Mouse (Mus musculus): ENCODE data around the gene Hectd2. TPM values are rescaled to one million over a fixed set of nuclear protein-coding genes. Genes with fewer than 3 reads are reported as not detected.
A peak's percentile ranks its signal among the peaks of the same experiment; 100 is the strongest.

The Hectd2 gene
- polyA plus RNA-seq, 1 experiment from 2014 or later = 0.48 TPM

DNA sequence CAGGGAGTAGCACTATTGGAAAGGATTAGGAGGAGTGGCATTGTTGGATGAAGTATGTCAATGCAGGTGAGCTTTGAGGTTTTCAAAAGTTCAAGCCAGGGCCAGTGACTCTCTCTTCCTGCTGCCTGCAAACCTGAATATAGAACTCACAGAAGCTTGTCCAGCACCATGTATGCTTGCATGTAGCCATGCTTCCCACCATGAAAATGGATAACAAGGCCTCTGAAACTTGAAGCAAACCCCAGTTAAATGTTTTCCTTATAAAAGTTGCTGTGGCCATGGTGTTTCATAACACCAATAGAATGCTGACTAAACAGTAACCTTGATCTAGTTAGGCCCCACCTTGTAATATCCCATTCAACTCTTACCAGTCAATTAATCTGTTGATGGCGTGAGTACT, 27.7 kb downstream of the Hectd2 start:
- 67% methylated on average over 1 of the region's 1 CpGs for WGBS (ENCODE audit: insufficient replicate concordance)
- no peak for ATAC-seq (ENCODE audit: low read depth)
- Histone ChIP-seq H3K4me1 (ENCODE audit: control insufficient read depth, low read depth, low read length) (no peaks in the 10 kb centered on the region), H3K9ac (ENCODE audit: low read depth, low read length) (no peak overlapping the region), H3K27ac (ENCODE audit: low read length) (no peak overlapping the region), H3K4me2 (ENCODE audit: low read depth, low read length) (no peak overlapping the region), H3K36me3 (ENCODE audit: control insufficient read depth, insufficient read depth) (no peaks in the 10 kb centered on the region), H3K9me3 (replicated peaks; ENCODE audit: control insufficient read depth, low read length) (no peaks in the 10 kb centered on the region), H3K4me3 (ENCODE audit: low read depth, low read length) (no peak overlapping the region), H3K27me3 (ENCODE audit: control insufficient read depth, insufficient read depth, low read depth, low read length) (no peaks in the 10 kb centered on the region)

DNA sequence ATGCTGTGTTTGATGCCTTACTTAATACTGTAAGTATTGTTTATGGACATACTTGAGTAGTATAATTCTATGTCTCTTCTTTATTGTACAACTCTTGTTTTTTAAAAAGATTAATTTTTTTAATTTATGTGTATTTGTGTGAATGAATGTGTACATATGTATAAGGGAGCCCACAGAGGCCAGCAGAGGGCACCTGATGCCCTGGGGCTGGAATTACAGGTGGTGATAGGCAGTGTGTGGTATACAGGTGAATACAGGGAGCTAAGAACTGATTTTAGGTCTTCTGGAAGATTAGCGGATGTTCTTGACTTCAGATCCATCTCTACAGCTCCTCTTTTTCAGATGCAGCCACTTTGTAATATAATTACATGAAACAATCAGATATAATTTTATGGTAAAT, 31.1 kb downstream of the Hectd2 start:
- Histone ChIP-seq H3K4me2 (ENCODE audit: low read depth, low read length) (no peak overlapping the region), H3K27me3 (ENCODE audit: control insufficient read depth, insufficient read depth, low read depth, low read length) (no peaks in the 10 kb centered on the region), H3K9ac (ENCODE audit: low read depth, low read length) (no peak overlapping the region), H3K36me3 (ENCODE audit: control insufficient read depth, insufficient read depth) (no peaks in the 10 kb centered on the region), H3K4me1 (ENCODE audit: control insufficient read depth, low read depth, low read length) (no peaks in the 10 kb centered on the region), H3K27ac (ENCODE audit: low read length) (no peak overlapping the region), H3K9me3 (replicated peaks; ENCODE audit: control insufficient read depth, low read length) (no peaks in the 10 kb centered on the region), H3K4me3 (ENCODE audit: low read depth, low read length) (no peak overlapping the region)
- no peak for ATAC-seq (ENCODE audit: low read depth)
- 63% methylated on average over 1 of the region's 1 CpGs for WGBS (ENCODE audit: insufficient replicate concordance)

DNA sequence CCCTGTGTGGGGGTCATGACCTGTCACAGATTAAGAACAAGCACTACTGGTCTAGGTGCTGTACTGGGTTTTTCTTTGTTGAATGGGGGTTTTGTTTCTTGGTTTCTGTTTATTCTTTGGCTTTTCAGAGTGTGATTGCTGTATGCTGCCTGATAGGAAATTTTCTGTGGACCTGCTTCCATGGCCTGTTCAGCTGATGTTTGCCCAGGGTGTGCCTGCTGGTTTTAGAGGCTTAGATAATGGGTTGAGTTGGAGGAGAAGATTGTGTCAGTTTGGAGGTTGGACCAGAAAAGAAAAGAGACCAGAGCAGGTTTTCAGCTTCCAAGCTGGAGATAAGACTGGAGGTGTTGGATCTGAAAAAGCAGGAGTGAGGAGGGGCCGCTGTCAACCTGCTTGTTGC, 40.0 kb downstream of the Hectd2 start:
- Histone ChIP-seq H3K4me3 (ENCODE audit: low read depth, low read length) (no peak overlapping the region), H3K9ac (ENCODE audit: low read depth, low read length) (no peak overlapping the region), H3K27me3 (ENCODE audit: control insufficient read depth, insufficient read depth, low read depth, low read length) (no peaks in the 10 kb centered on the region), H3K27ac (ENCODE audit: low read length) (no peak overlapping the region), H3K4me1 (ENCODE audit: control insufficient read depth, low read depth, low read length) (no peaks in the 10 kb centered on the region), H3K36me3 (ENCODE audit: control insufficient read depth, insufficient read depth) (no peaks in the 10 kb centered on the region), H3K4me2 (ENCODE audit: low read depth, low read length) (no peak overlapping the region), H3K9me3 (replicated peaks; ENCODE audit: control insufficient read depth, low read length) (no peaks in the 10 kb centered on the region)
- 64% methylated on average over 1 of the region's 1 CpGs for WGBS (ENCODE audit: insufficient replicate concordance)
- ATAC-seq (ENCODE audit: low read depth) = no peak

DNA sequence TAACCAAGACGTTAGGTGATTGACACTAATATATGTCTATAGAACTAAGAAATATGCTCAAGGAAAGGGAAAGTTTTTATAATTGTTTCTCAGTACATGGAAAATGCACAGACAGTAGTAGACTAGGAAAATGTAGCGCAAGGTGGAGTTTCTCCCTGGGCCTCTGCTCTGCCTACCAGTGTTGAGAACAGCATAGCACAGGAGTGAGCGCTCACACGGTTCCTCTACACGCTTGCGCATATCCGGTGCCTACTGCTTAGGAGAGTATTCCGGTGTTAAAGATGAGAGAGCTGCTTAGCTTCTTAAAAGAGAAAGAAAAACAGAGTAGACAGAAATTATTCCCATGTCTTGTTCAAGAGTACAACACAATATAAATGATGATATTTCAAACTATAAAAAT, 47.4 kb downstream of the Hectd2 start:
- Histone ChIP-seq H3K4me3 (ENCODE audit: low read depth, low read length) (no peak overlapping the region), H3K27ac (ENCODE audit: low read length) (no peak overlapping the region), H3K9ac (ENCODE audit: low read depth, low read length) (no peak overlapping the region), H3K4me1 (ENCODE audit: control insufficient read depth, low read depth, low read length) (no peaks in the 10 kb centered on the region), H3K4me2 (ENCODE audit: low read depth, low read length) (no peak overlapping the region), H3K27me3 (ENCODE audit: control insufficient read depth, insufficient read depth, low read depth, low read length) (no peaks in the 10 kb centered on the region), H3K36me3 (ENCODE audit: control insufficient read depth, insufficient read depth) (no peaks in the 10 kb centered on the region), H3K9me3 (replicated peaks; ENCODE audit: control insufficient read depth, low read length) (no peaks in the 10 kb centered on the region)
- 87% methylated on average over 8 of the region's 8 CpGs for WGBS (ENCODE audit: insufficient replicate concordance)
- ATAC-seq (ENCODE audit: low read depth) = no peak

DNA sequence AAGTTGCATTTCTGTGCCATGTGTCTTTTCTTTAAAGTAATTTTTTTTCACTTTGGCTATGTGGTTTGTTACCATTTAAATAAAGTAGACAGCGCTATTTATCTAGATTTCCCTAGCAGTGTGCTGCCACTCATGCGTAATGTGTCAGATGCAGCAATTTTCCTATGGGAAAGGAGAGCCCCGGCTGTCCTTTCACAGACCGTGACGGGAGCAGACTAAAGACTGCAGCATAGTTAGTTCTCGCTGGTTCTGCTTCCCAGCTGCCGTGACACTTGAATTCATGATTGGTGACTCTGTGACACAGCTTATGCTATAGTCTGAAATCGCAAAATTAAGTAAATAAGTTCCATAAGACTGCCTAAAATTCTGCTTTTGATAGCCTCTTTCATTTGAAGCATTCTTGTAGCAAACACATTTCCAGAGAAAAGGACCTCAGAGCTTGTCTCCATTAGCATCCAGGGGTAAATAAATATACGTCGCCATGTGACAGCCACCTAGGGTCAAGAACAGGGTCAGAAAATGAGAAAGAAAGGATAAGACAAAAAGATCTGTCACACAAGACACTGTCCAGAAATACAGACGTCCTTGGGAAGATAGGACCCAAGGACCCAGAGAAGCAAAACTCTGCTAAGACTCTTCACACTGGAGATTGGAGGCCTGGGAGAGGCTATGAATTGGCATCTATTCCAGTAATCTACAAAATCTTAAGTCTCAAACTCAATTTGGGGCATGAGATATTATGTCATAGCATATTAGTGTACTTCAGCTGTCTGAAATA, 48.3 kb downstream of the Hectd2 start:
- no peak overlapping the region for H3K9ac ChIP-seq (ENCODE audit: low read depth, low read length)
- H3K27me3 ChIP-seq (ENCODE audit: control insufficient read depth, insufficient read depth, low read depth, low read length) = no peaks in the 10 kb centered on the region
- no peak overlapping the region for H3K4me3 ChIP-seq (ENCODE audit: low read depth, low read length)
- no peaks in the 10 kb centered on the region for H3K4me1 ChIP-seq (ENCODE audit: control insufficient read depth, low read depth, low read length)
- 71% methylated on average over 11 of the region's 11 CpGs for WGBS (ENCODE audit: insufficient replicate concordance)
- H3K4me2 ChIP-seq (ENCODE audit: low read depth, low read length) = no peak overlapping the region
- no peaks in the 10 kb centered on the region for H3K9me3 ChIP-seq (replicated peaks; ENCODE audit: control insufficient read depth, low read length)
- no peak for ATAC-seq (ENCODE audit: low read depth)
- no peak overlapping the region for H3K27ac ChIP-seq (ENCODE audit: low read length)
- H3K36me3 ChIP-seq (ENCODE audit: control insufficient read depth, insufficient read depth) = no peaks in the 10 kb centered on the region

DNA sequence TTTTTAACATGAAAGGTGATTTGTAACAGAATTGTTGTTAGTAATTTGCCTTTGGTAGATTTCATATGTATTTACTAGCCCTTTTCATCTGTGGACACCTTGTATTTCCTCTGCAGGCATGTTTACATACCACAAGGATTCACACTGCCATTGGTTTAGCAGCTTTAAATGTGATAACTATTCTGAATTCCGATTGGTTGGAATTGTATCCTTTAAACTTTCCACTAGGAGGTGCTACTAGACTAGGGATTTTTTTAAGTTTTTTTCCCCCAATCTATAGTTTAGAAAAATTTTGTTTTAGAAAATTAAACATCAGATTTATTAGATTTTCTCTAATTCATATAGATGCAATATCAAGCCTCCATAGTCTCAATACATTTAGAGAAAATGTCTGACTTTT, 51.8 kb downstream of the Hectd2 start:
- Histone ChIP-seq H3K4me1 (ENCODE audit: control insufficient read depth, low read depth, low read length) (no peaks in the 10 kb centered on the region; the same call in 1 of the 2 replicates), H3K36me3 (ENCODE audit: control insufficient read depth, insufficient read depth) (no peaks in the 10 kb centered on the region), H3K27me3 (ENCODE audit: control insufficient read depth, insufficient read depth, low read depth, low read length) (no peaks in the 10 kb centered on the region), H3K9me3 (replicated peaks; ENCODE audit: control insufficient read depth, low read length) (no peaks in the 10 kb centered on the region), H3K4me3 (ENCODE audit: low read depth, low read length) (no peak overlapping the region), H3K9ac (ENCODE audit: low read depth, low read length) (no peak overlapping the region), H3K4me2 (ENCODE audit: low read depth, low read length) (no peak overlapping the region), H3K27ac (ENCODE audit: low read length) (no peak overlapping the region)
- ATAC-seq (ENCODE audit: low read depth) = no peak
- WGBS (ENCODE audit: insufficient replicate concordance) = 33% methylated on average over 1 of the region's 1 CpGs

DNA sequence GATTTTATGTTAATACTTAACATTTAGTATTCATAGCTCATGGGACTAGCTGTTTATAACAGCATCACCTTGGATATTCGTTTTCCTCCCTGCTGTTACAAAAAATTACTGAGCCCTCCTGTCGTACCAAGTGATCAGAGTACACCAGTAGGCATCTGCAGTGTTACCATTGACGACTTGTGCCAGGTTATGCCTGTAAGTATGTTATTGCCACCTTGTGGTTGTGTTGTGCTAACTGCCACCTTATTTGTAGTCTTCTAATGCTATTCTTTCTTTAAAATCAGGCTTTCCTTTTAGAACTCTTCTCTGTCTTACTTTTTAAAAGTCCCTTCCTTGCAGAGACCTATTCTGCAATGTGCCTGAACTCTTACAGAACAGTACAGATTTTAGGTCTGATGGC, 54.8 kb downstream of the Hectd2 start:
- Histone ChIP-seq H3K9ac (ENCODE audit: low read depth, low read length) (no peak overlapping the region), H3K4me1 (ENCODE audit: control insufficient read depth, low read depth, low read length) (no peaks in the 10 kb centered on the region; the same call in 1 of the 2 replicates), H3K4me3 (ENCODE audit: low read depth, low read length) (no peak overlapping the region), H3K9me3 (replicated peaks; ENCODE audit: control insufficient read depth, low read length) (no peaks in the 10 kb centered on the region), H3K27ac (ENCODE audit: low read length) (no peak overlapping the region), H3K4me2 (ENCODE audit: low read depth, low read length) (no peak overlapping the region), H3K27me3 (ENCODE audit: control insufficient read depth, insufficient read depth, low read depth, low read length) (no peaks in the 10 kb centered on the region), H3K36me3 (ENCODE audit: control insufficient read depth, insufficient read depth) (no peaks in the 10 kb centered on the region)
- ATAC-seq (ENCODE audit: low read depth) = no peak
- 31% methylated on average over 3 of the region's 3 CpGs for WGBS (ENCODE audit: insufficient replicate concordance)

DNA sequence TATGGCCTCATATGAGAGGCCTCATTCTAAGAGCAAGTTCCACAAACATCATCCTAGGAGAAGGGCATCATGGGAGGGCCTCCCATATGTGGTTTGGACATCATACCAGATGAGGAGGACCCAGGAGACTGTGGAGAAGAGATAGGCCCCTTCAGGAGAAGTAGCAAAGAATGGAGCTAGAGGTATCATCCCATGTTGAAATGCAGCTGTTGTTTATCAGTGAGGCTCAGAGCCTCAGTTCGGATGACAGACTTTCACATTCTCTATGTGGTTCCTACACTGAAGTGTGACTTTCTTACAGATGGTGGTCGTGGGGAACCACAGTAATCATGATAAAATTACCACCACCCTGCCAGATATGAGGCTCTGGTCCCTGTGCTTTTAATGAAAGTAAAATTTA, 55.9 kb downstream of the Hectd2 start:
- no peak overlapping the region for H3K4me2 ChIP-seq (ENCODE audit: low read depth, low read length)

DNA sequence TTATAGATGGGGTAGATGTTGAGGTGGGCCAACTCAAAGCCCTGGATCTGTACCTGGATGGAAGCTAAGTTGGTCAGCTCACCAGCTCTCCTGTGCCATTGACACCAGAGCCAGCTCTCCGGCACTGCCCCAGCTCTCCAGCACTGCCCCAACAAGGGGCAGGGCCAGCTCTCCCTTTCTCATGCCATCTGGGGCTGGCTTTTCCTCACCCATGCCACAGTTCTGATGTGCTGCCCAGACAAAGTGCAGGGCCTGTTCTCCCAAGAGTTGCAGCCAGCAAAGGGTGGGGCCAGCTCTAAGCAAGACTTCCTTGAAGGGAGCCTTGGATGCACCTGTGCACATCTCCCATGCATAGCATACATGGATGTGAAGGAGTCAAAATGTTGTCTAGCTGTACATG, 71.5 kb downstream of the Hectd2 start:
- ATAC-seq (ENCODE audit: low read depth) = no peak
- no peaks in the 10 kb centered on the region; the same call in 1 of the 2 replicates for H3K4me1 ChIP-seq (ENCODE audit: control insufficient read depth, low read depth, low read length)
- no peaks in the 10 kb centered on the region for H3K36me3 ChIP-seq (ENCODE audit: control insufficient read depth, insufficient read depth)
- no peaks in the 10 kb centered on the region for H3K27me3 ChIP-seq (ENCODE audit: control insufficient read depth, insufficient read depth, low read depth, low read length)
- H3K4me3 ChIP-seq (ENCODE audit: low read depth, low read length) = no peak overlapping the region
- H3K27ac ChIP-seq (ENCODE audit: low read length) = no peak overlapping the region
- no peak overlapping the region for H3K4me2 ChIP-seq (ENCODE audit: low read depth, low read length)
- H3K9me3 ChIP-seq (replicated peaks; ENCODE audit: control insufficient read depth, low read length) = no peaks in the 10 kb centered on the region
- no peak overlapping the region for H3K9ac ChIP-seq (ENCODE audit: low read depth, low read length)
- WGBS (ENCODE audit: insufficient replicate concordance) = 72% methylated on average over 1 of the region's 1 CpGs

More for the DNA sequence above, 55.9 kb downstream of the Hectd2 start:
- no peaks in the 10 kb centered on the region for H3K36me3 ChIP-seq (ENCODE audit: control insufficient read depth, insufficient read depth)
- H3K9ac ChIP-seq (ENCODE audit: low read depth, low read length) = no peak overlapping the region
- no peak overlapping the region for H3K27ac ChIP-seq (ENCODE audit: low read length)
- no peaks in the 10 kb centered on the region; the same call in 1 of the 2 replicates for H3K4me1 ChIP-seq (ENCODE audit: control insufficient read depth, low read depth, low read length)
- peak; percentile 92 for ATAC-seq (ENCODE audit: low read depth)
- 20% methylated on average over 2 of the region's 2 CpGs for WGBS (ENCODE audit: insufficient replicate concordance)
- H3K9me3 ChIP-seq (replicated peaks; ENCODE audit: control insufficient read depth, low read length) = no peaks in the 10 kb centered on the region
- no peak overlapping the region for H3K4me3 ChIP-seq (ENCODE audit: low read depth, low read length)
- no peaks in the 10 kb centered on the region for H3K27me3 ChIP-seq (ENCODE audit: control insufficient read depth, insufficient read depth, low read depth, low read length)

All from liver, embryonic 16.5 days (tissue).